Mouse (Mus musculus): ENCODE measurements around the gene Arid1b.

GRCm38 (mm10) chr17:5098727-5099126 lies 104.6 kb downstream of the Arid1b start:
- TF ChIP-seq GATA1 (IDR thresholded peaks at IDR 0.05; ENCODE audit: low read length) = no peak
- no peak for TF ChIP-seq TAL1 (IDR thresholded peaks at IDR 0.05; ENCODE audit: low read length)
